ENCODE assay signal across 19 mouse cellular contexts in the genomic region with DNA sequence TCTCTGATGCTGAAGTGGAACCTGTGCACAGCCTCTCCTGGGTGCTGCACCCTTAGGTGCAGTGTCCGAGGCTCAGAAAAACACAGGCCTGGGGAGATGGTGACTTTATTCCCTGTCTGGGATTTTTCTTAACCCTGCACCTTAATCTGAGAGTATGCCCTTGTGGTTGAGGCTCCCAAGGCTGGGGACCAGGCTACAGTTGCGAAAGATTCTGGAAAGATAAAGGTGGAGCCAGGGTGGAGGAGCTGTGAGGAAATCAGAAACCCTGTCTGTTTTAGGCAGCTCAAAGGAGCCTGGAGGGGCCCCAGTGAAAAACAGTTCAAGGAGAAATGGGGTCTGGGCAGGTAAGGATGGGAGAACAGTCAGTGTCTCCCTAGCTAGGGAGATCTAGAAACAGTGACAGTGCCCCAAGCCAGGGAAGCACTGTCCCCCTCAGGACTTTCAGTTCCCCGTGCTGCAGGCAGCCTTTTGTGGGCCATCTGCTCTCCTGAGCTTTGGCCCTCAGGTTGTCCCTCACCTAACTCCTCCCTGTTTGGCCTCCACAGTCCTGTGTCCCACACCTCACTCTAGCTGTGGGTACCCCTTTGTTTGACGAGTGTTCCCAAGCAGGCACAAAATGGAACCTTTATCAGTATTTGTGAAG. TPM values are rescaled to one million over a fixed set of nuclear protein-coding genes. Genes with fewer than 3 reads are reported as not detected.
DNase-seq lines count a peak whose midpoint lies in the region; ATAC-seq and TF ChIP-seq lines count a peak whose summit lies in the region.
"Had no signal": no experiment of that assay in that cellular context is flagged by ENCODE, and none has a peak within 500 bp of the region (broad histone marks: within the 10 kb centered on the region; RNA-seq: fewer than 3 reads in every experiment).

No protein-coding gene starts in this region.

- peak overlapping the region; percentile 16; the same call in 1 of the 2 replicates for H3K27ac ChIP-seq in left cerebral cortex, adult 2 months
- H3K27ac ChIP-seq in testis, adult 2 months (ENCODE audit: control insufficient read depth, insufficient read depth, low read depth, low read length) = peak overlapping the region; percentile 68; the same call in 1 of the 2 replicates
- H3K27ac ChIP-seq in forebrain, embryonic 14.5 days (ENCODE audit: low read depth, low read length) = no peak overlapping the region
- H3K27ac ChIP-seq: forebrain, embryonic 13.5 days; lung, embryonic 15.5 days; midbrain, embryonic 15.5 days; stomach, postnatal 0 days had no signal

- no peak overlapping the region for H3K4me3 ChIP-seq in left cerebral cortex, adult 2 months
- H3K4me3 ChIP-seq in testis, adult 2 months (ENCODE audit: control insufficient read depth, low read depth, low read length) = no peak overlapping the region
- no peak overlapping the region for H3K4me3 ChIP-seq in forebrain, embryonic 14.5 days (ENCODE audit: low read depth, low read length)
- H3K4me3 ChIP-seq: forebrain, embryonic 13.5 days; hindbrain, embryonic 12.5 days; lung, embryonic 15.5 days; midbrain, embryonic 15.5 days had no signal

- ATAC-seq in forebrain, embryonic 14.5 days = no peak
- ATAC-seq: forebrain, embryonic 13.5 days; midbrain, embryonic 15.5 days had no signal

- no peaks in the 10 kb centered on the region for H3K9me3 ChIP-seq in forebrain, embryonic 14.5 days (replicated peaks; ENCODE audit: control insufficient read depth, low read length)
- H3K9me3 ChIP-seq: forebrain, embryonic 13.5 days; hindbrain, embryonic 12.5 days; lung, embryonic 15.5 days; midbrain, embryonic 15.5 days had no signal

- TF ChIP-seq CTCF in left cerebral cortex, adult 2 months (IDR thresholded peaks at IDR 0.05) = no peak
- TF ChIP-seq CTCF in testis, adult 2 months (IDR thresholded peaks at IDR 0.05; ENCODE audit: control insufficient read depth, insufficient read depth, insufficient replicate concordance, low read depth, low read length) = no peak

- TF ChIP-seq POLR2A in testis, adult 2 months (IDR thresholded peaks at IDR 0.05; ENCODE audit: control insufficient read depth, low read depth, low read length) = no peak

- H3K4me1 ChIP-seq in testis, adult 2 months (ENCODE audit: control insufficient read depth, insufficient read depth, low read length) = peaks cover 2% of the 10 kb centered on the region
- no peaks in the 10 kb centered on the region for H3K4me1 ChIP-seq in forebrain, embryonic 14.5 days (ENCODE audit: control insufficient read depth, insufficient read depth, low read length)

- peak; percentile 79 for DNase-seq in adrenal gland, adult 2 months
- DNase-seq in adrenal gland, postnatal 10 days = no peak
- DNase-seq in left cerebral cortex, adult 2 months (ENCODE audit: extremely low spot score in 1 of 2, low spot score in 2 of 2) = no peak
- no peak for DNase-seq in left cerebral cortex, postnatal 25 days (ENCODE audit: low spot score in 2 of 2)
- no peak for DNase-seq in testis, postnatal 10 days (ENCODE audit: low spot score)
- no peak for DNase-seq in gastrocnemius, postnatal 25 days
- DNase-seq in forebrain, embryonic 14.5 days (ENCODE audit: low spot score) = no peak
- DNase-seq: cerebellum, adult 11 months; cerebellum, postnatal 14 days; heart, adult 18-20 months; heart, postnatal 10 days; right cerebral cortex, postnatal 25 days; thymus, postnatal 25 days had no signal

- no peak overlapping the region for H3K9ac ChIP-seq in forebrain, embryonic 14.5 days (ENCODE audit: low read length)
- H3K9ac ChIP-seq: forebrain, embryonic 13.5 days; hindbrain, embryonic 12.5 days; lung, embryonic 15.5 days; midbrain, embryonic 15.5 days had no signal

- no peaks in the 10 kb centered on the region for H3K27me3 ChIP-seq in testis, adult 2 months (ENCODE audit: control insufficient read depth, insufficient read depth, low read length)
- no peaks in the 10 kb centered on the region for H3K27me3 ChIP-seq in forebrain, embryonic 14.5 days (replicated peaks; ENCODE audit: control insufficient read depth, insufficient read depth, low read length)
- H3K27me3 ChIP-seq: forebrain, embryonic 13.5 days; hindbrain, embryonic 12.5 days; lung, embryonic 15.5 days; midbrain, embryonic 15.5 days had no signal

- H3K36me3 ChIP-seq in testis, adult 2 months (ENCODE audit: control insufficient read depth, insufficient read depth, low read length) = no peaks in the 10 kb centered on the region
- no peaks in the 10 kb centered on the region for H3K36me3 ChIP-seq in forebrain, embryonic 14.5 days (ENCODE audit: control insufficient read depth, insufficient read depth, low read length)
- H3K36me3 ChIP-seq: hindbrain, embryonic 12.5 days; lung, embryonic 15.5 days; midbrain, embryonic 15.5 days had no signal

- H3K4me2 ChIP-seq in forebrain, embryonic 14.5 days (ENCODE audit: low read length) = no peak overlapping the region
- H3K4me2 ChIP-seq: forebrain, embryonic 13.5 days; lung, embryonic 15.5 days; midbrain, embryonic 15.5 days had no signal

- intact Hi-C loops in left cerebral cortex, adult 2 months (cut with DNase I) = no loop called here
- intact Hi-C loops in left cerebral cortex, postnatal 25 days (cut with DNase I) = no loop called here

- 71% methylated on average over 4 of the region's 4 CpGs for WGBS in forebrain, embryonic 14.5 days

RNA-seq across cellular contexts. Expression of a gene that starts 6.2 kb away (rescaled TPM):
- total RNA-seq in adrenal gland, adult 2 months (2021) = 100 to 1,000 TPM; 119 to 128 TPM
- 347 and 361 TPM in 2 replicates for polyA plus RNA-seq in adrenal gland, adult 2 months (2012; rRNA removed)
- total RNA-seq in adrenal gland, postnatal 10 days (2021) = 100 to 1,000 TPM; 118 to 141 TPM
- total RNA-seq in left cerebral cortex, adult 2 months (2021) = 10 to 100 TPM; 63.1 to 67.0 TPM
- 10 to 100 TPM; 66.4 to 76.3 TPM for total RNA-seq in left cerebral cortex, postnatal 25 days (2021)
- polyA plus RNA-seq in testis, adult 2 months (2012; rRNA removed) = 19.5 and 20.8 TPM in 2 replicates
- 10 to 100 TPM; 27.6 to 38.9 TPM for total RNA-seq in gastrocnemius, postnatal 25 days (2021)
- 15.2 and 18.9 TPM in 2 replicates for polyA plus RNA-seq in forebrain, embryonic 14.5 days (2014; fragmentation: Nextera tagmentation; extraction: Ambion mirVana)

RNA-seq across cellular contexts. Expression of a gene that starts 6.2 kb away (rescaled TPM):
- 1,000 to 10,000 TPM in 1 of 2 experiments, 100 to 1,000 TPM in 1; 696 to 1,341 TPM for total RNA-seq in adrenal gland, adult 2 months (2021)
- polyA plus RNA-seq in adrenal gland, adult 2 months (2012; rRNA removed) = 517 and 655 TPM in 2 replicates
- total RNA-seq in adrenal gland, postnatal 10 days (2021) = 100 to 1,000 TPM; 321 to 332 TPM
- 100 to 1,000 TPM; 474 to 490 TPM for total RNA-seq in left cerebral cortex, adult 2 months (2021)
- 100 to 1,000 TPM; 460 to 480 TPM for total RNA-seq in left cerebral cortex, postnatal 25 days (2021)
- polyA plus RNA-seq in testis, adult 2 months (2012; rRNA removed) = 43.2 and 46.7 TPM in 2 replicates
- 100 to 1,000 TPM; 335 to 433 TPM for total RNA-seq in gastrocnemius, postnatal 25 days (2021)
- 263 and 276 TPM in 2 replicates for polyA plus RNA-seq in forebrain, embryonic 14.5 days (2014; fragmentation: Nextera tagmentation; extraction: Ambion mirVana)

RNA-seq across cellular contexts. Expression of a gene that starts 21.6 kb away (rescaled TPM):
- 10 to 100 TPM; 17.0 to 21.6 TPM for total RNA-seq in adrenal gland, adult 2 months (2021)
- 83.6 and 186 TPM in 2 replicates for polyA plus RNA-seq in adrenal gland, adult 2 months (2012; rRNA removed)
- total RNA-seq in adrenal gland, postnatal 10 days (2021) = 10 to 100 TPM; 10.1 to 12.6 TPM
- 1 to 10 TPM; 5.9 to 8.7 TPM for total RNA-seq in left cerebral cortex, adult 2 months (2021)
- total RNA-seq in left cerebral cortex, postnatal 25 days (2021) = 1 to 10 TPM; 8.4 to 8.7 TPM
- polyA plus RNA-seq in testis, adult 2 months (2012; rRNA removed) = 11.0 and 15.5 TPM in 2 replicates
- total RNA-seq in gastrocnemius, postnatal 25 days (2021) = 1 to 10 TPM; 2.9 to 3.7 TPM
- 3.4 and 4.1 TPM in 2 replicates for polyA plus RNA-seq in forebrain, embryonic 14.5 days (2014; fragmentation: Nextera tagmentation; extraction: Ambion mirVana)

RNA-seq across cellular contexts. Expression of a gene that starts 42.6 kb away (rescaled TPM):
- 10 to 100 TPM in 1 of 2 experiments, 1 to 10 TPM in 1; 4.9 to 11.5 TPM for total RNA-seq in adrenal gland, adult 2 months (2021)
- 6.6 and 8.7 TPM in 2 replicates for polyA plus RNA-seq in adrenal gland, adult 2 months (2012; rRNA removed)
- total RNA-seq in adrenal gland, postnatal 10 days (2021) = 10 to 100 TPM; 12.1 to 17.9 TPM
- 10 to 100 TPM; 13.3 to 14.2 TPM for total RNA-seq in left cerebral cortex, adult 2 months (2021)
- 10 to 100 TPM; 13.4 to 14.1 TPM for total RNA-seq in left cerebral cortex, postnatal 25 days (2021)
- 30.4 and 39.1 TPM in 2 replicates for polyA plus RNA-seq in testis, adult 2 months (2012; rRNA removed)
- 1 to 10 TPM; 2.8 TPM for total RNA-seq in gastrocnemius, postnatal 25 days (2021)
- polyA plus RNA-seq in forebrain, embryonic 14.5 days (2014; fragmentation: Nextera tagmentation; extraction: Ambion mirVana) = 34.5 and 41.5 TPM in 2 replicates
